Mouse (Mus musculus): ENCODE data around the gene Sobp.

The Sobp gene

GRCm38 (mm10) chr10:43158917-43159316 is 15.4 kb downstream of the Sobp start:
- no peak for DNase-seq (ENCODE audit: low spot score)

- DNase-seq (ENCODE audit: low spot score), result no peak
Observed at GRCm38 (mm10) chr10:43155046-43155560, 19.2 kb downstream of the Sobp start.

DNA sequence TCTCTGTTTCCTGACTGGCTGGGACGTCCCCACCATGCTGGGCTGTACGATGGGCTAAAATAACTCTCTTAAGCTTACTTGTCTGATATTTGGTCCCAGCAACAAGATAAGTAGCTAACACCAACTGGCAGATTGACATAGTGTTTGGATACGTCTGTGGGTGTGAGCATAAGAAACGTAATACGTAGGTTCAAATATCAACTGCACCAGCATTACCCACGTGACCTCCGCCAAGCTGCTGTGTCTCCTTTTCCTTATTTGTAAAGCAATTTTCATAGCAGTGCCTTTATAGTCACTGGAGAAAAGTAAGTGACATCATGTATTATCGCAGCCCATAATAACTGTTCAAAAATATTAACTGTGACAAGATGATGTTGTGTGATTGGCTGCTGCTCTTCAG is 21.7 kb downstream of the Sobp start:
- no peak for DNase-seq (ENCODE audit: low spot score)

- no peak for DNase-seq (ENCODE audit: low spot score)
Observed at GRCm38 (mm10) chr10:43148456-43148855, 25.9 kb downstream of the Sobp start.

GRCm38 (mm10) chr10:43143173-43143572 is 31.2 kb downstream of the Sobp start:
- DNase-seq (ENCODE audit: low spot score), result no peak

- DNase-seq (ENCODE audit: low spot score), result no peak
Observed at GRCm38 (mm10) chr10:43134027-43134426, 40.3 kb downstream of the Sobp start.

- DNase-seq (ENCODE audit: low spot score), result no peak
Observed at GRCm38 (mm10) chr10:43128750-43129149, 45.6 kb downstream of the Sobp start.

DNA sequence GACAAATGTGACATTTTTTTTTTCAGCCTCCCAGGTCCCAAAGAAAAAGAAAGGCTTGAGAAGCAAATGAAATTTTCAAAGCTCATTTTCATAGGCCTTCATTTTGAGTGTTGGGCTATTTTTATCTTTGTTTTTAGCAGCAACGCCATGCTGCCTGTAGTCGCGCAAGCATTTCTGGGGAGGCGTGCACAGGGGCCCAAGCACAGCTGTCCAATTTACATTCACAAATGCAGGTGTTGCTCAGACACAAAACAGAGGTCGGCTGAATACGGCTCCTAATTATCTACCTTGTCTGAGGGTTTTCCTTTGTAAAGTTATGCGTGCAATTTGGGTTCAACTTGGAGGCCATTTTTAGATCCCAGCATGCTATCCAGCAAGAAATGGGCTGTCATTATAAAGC is 49.8 kb downstream of the Sobp start:
- no peak for DNase-seq (ENCODE audit: low spot score)

GRCm38 (mm10) chr10:43124156-43124555 is 50.2 kb downstream of the Sobp start:
- no peak for DNase-seq (ENCODE audit: low spot score)

DNA sequence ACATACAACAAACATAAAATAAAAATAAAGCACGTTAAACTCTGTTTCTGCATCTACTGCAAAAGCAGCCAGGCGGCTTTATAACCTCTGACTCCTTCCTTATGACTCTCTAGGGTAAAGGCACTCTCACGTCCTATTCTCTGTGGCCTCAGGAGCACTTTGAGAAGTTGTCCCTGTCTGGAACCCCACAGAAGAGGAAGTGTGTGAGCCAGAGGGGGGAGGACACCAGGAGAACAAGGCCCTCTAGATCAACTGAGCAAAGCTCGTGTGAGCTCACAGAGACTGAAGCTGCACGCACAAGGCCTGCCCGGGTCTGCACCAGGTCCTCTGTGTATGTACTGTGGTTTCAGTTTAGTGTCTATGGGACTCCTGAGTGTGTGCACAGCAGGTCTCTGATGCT is 50.9 kb downstream of the Sobp start:
- DNase-seq (ENCODE audit: low spot score), result no peak

DNA sequence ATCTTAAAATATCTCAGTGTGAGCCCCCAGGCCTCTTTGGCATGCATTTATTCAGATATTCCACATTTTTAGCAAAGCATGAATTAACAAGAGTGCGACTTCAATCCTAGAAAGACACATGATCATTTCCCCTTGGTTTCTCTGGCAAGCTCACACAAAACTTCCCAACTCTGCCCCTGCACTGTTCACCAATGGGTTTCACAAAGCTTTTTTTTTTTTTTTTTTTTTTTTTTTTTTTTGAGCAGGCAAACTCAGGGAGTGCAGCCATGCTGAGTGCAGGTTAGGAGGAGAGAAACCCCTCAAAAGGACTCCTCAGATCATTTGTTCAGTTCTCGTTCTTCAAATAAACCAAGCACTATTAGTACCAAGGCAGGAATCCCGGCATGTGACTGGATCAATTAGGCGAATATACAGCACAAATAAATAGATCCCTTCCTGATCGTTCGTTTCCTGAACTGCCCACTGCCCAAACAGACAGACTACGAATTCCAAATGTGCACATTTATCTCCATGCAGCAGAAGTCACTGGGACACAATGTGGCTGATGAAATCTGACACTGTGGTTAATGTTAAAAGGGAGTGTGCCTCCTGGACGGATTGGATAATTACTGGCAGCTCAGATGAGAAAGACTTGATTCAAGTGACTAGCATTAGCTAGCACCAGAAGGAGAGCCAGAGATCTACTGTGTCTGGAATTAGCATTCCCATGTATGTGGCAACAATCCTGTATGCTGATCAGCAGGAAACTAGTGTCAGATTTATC is 53.5 kb downstream of the Sobp start:
- DNase-seq (ENCODE audit: low spot score), result no peak

GRCm38 (mm10) chr10:43116083-43116927 is 58.0 kb downstream of the Sobp start:
- DNase-seq (ENCODE audit: low spot score), result no peak

GRCm38 (mm10) chr10:43112296-43112695 is 62.0 kb downstream of the Sobp start:
- no peak for DNase-seq (ENCODE audit: low spot score)

DNA sequence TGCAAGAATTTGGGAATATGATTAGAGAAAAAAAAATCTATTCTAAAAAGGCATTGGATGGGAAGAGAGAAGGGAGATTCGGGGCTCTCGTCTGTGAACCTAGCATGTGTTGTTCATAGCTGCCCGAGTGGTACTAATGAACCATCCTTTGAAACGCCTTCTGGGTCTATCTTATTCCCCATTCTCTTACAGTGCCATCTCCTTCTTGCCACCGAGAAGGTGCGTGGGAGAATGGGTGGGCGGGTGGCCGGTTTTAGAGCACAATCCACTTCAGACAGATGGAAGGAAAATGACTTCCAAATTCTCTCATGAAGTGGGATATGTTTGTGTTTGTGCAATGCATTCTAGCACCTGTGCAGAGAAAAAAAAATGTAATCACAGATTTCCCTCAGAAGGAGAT is 67.7 kb downstream of the Sobp start:
- no peak for DNase-seq (ENCODE audit: low spot score)

DNA sequence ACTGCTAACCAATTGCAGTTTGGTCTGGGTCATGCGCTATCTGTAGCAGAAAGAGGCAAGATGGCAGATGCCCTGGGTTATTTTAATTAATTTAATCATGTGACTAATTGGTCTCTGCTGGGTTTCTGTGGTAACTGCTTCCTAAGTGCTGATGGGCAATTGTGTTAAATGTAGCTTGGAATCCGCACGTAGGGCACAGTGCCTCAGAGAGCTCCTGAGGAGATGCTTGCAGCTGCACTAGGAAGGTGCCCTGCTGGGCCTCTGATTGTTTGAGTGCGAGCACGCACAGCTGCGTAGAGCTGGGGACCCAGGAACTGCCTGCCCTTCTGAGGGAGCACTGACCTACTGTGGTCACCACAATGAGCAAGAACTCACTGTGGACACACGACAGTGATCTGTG is 68.1 kb downstream of the Sobp start:
- no peak for DNase-seq (ENCODE audit: low spot score)

GRCm38 (mm10) chr10:43100513-43100912 is 73.8 kb downstream of the Sobp start:
- DNase-seq (ENCODE audit: low spot score), result no peak

GRCm38 (mm10) chr10:43099229-43099628 is 75.1 kb downstream of the Sobp start:
- no peak for DNase-seq (ENCODE audit: low spot score)

GRCm38 (mm10) chr10:43097755-43098154 is 76.6 kb downstream of the Sobp start:
- no peak for DNase-seq (ENCODE audit: low spot score)

DNA sequence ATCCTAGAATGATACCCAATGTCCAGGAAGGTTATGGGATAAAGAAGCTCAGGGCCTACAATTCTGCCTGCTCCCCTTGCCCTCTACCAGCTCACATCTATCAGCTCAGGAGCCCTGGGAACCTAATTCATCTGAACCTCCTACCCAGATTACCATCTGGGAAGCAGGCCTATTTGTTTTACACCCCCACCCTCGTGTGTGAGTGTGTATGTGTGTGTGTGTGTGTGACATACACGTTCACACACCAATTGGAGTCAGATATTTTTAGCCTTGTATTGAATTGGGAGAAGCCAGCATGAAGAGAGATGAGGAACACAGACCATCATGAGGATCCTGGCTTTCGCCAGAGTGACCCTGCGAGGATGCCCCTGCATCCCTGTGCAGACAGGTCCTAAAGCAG is 77.7 kb downstream of the Sobp start:
- no peak for DNase-seq (ENCODE audit: low spot score)

DNA sequence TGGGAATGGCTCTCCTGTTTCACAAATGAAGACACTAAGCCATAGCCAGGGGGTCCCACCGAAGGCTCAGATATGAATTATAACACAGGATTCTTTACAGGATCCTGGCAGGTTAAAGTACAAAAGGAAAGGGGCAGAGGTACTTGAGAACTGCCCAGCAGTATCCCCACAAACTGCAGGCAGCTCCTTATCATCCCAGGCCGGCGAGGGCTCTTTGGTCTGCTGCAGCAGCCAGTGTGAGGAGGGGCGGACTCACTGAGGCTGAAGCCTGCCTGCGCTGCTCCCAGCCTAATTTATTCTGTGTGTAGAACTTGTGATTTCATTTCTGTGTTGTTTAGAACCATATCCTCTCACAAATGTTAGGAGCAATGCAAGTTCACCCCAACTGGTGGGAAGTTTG is 79.8 kb downstream of the Sobp start:
- no peak for DNase-seq (ENCODE audit: low spot score)

- no peak for DNase-seq (ENCODE audit: low spot score)
Observed at GRCm38 (mm10) chr10:43093440-43093839, 80.9 kb downstream of the Sobp start.

- DNase-seq (ENCODE audit: low spot score), result no peak
Observed at GRCm38 (mm10) chr10:43090040-43090439, 84.3 kb downstream of the Sobp start.

- no peak for DNase-seq (ENCODE audit: low spot score)
Observed at GRCm38 (mm10) chr10:43087421-43087820, 86.9 kb downstream of the Sobp start.
